Mouse (Mus musculus) neural tube, embryonic 14.5 days (tissue): ENCODE results near the gene Ano4. TPM values are rescaled to one million over a fixed set of nuclear protein-coding genes. Genes with fewer than 3 reads are reported as not detected.
A peak's percentile ranks its signal among the peaks of the same experiment; 100 is the strongest.

Experiments
- ATAC-seq: fragments of 200-750 bp; cut with Nextera tagmentation; 2 replicates; pipeline ENCODE4 v1.8.0; 2017; ENCODE audit warnings: low read depth, mild to moderate bottlenecking, moderate TSS enrichment, moderate library complexity
- H3K27ac ChIP-seq: fragments of 300-500 bp; sonication (generic); 2 replicates; pipeline ENCODE4 v1.5.1; 2014; ENCODE audit warnings: low read depth, mild to moderate bottlenecking, control low read depth, low read length, moderate library complexity, mixed read lengths
- H3K27me3 ChIP-seq: fragments of 300-500 bp; sonication (generic); 2 replicates; pipeline ENCODE4 v1.6.1; 2014; ENCODE audit warnings: low read length; ENCODE audit not compliant: control insufficient read depth, insufficient read depth
- H3K36me3 ChIP-seq: fragments of 300-500 bp; sonication (generic); 2 replicates; pipeline ENCODE4 v1.6.1; 2014; ENCODE audit warnings: low read length, mixed read lengths; ENCODE audit not compliant: control insufficient read depth, insufficient read depth
- H3K4me1 ChIP-seq: fragments of 300-500 bp; sonication (generic); 2 replicates; pipeline ENCODE4 v1.6.1; 2014; ENCODE audit warnings: low read length; ENCODE audit not compliant: control insufficient read depth, insufficient read depth
- H3K4me2 ChIP-seq: fragments of 300-500 bp; sonication (generic); 2 replicates; pipeline ENCODE4 v1.6.1; 2014; ENCODE audit warnings: mild to moderate bottlenecking, low read depth, low read length, control low read depth
- H3K4me3 ChIP-seq: fragments of 300-500 bp; sonication (generic); 2 replicates; pipeline ENCODE4 v1.5.1; 2014; ENCODE audit warnings: low read depth, low read length, control low read depth, mixed read lengths
- H3K9ac ChIP-seq: fragments of 300-500 bp; sonication (generic); replicated peaks from 2 replicates; pipeline ENCODE4 v1.6.1; 2014; ENCODE audit warnings: low read depth, mild to moderate bottlenecking, control low read depth, low read length, mixed read lengths
- H3K9me3 ChIP-seq: fragments of 300-500 bp; sonication (generic); 2 replicates; pipeline ENCODE4 v1.6.1; 2016; ENCODE audit warnings: low read length; ENCODE audit not compliant: control insufficient read depth
- WGBS: fragments of 180-500 bp; shearing (Covaris S2); extraction: QIAGEN DNeasy Blood & Tissue Kit; methylation state at CpG from one replicate; pipeline ENCODE4 v1.1.7; 2014; 5-methylcytosine and 5-hydroxymethylcytosine counted together
- polyA plus RNA-seq: library from polyadenylated mRNA; unstranded; fragments of >200 nt; fragmentation: Nextera tagmentation; extraction: Ambion mirVana; gene quantifications from 2 replicates; pipeline ENCODE4 v1.2.1, GENCODE M21; 2014

The Ano4 gene
- polyA plus RNA-seq, 1 experiment from 2014 or later, result 15.4 TPM

GRCm38 (mm10) chr10:89307566-89307965 is 37.0 kb downstream of the Ano4 start:
- H3K36me3 ChIP-seq, result no peaks in the 10 kb centered on the region
- no peak overlapping the region for H3K4me3 ChIP-seq
- H3K4me2 ChIP-seq, result no peak overlapping the region
- no peak overlapping the region for H3K27ac ChIP-seq
- H3K27me3 ChIP-seq, result no peaks in the 10 kb centered on the region
- no peak for ATAC-seq
- H3K4me1 ChIP-seq, result no peaks in the 10 kb centered on the region
- H3K9me3 ChIP-seq, result no peaks in the 10 kb centered on the region
- no peak overlapping the region for H3K9ac ChIP-seq

DNA sequence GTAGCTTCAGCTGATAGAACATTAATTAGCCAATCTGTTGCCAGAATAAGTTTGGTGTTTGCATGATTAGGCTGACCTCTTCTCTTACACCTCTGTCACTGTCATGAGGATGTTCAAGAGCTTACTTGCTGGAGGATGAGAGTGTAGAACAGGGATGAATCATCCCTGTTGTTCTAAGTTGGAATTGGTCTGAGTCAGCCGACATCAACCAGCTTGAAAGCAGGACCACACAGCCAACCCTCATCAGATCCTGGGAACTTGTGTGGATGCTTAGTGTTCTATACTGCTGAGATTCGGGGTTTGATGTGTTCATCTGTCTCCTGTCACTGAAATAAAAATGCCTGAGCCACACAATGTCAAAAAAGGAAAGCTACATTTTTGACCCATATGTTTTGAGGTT is 44.2 kb downstream of the Ano4 start:
- no peaks in the 10 kb centered on the region for H3K36me3 ChIP-seq
- no peaks in the 10 kb centered on the region for H3K4me1 ChIP-seq
- ATAC-seq, result no peak
- no peaks in the 10 kb centered on the region for H3K9me3 ChIP-seq
- no peak overlapping the region for H3K4me3 ChIP-seq
- 60% methylated on average over 2 of the region's 2 CpGs for WGBS
- no peaks in the 10 kb centered on the region for H3K27me3 ChIP-seq
- no peak overlapping the region for H3K9ac ChIP-seq
- H3K27ac ChIP-seq, result no peak overlapping the region
- H3K4me2 ChIP-seq, result no peak overlapping the region

DNA sequence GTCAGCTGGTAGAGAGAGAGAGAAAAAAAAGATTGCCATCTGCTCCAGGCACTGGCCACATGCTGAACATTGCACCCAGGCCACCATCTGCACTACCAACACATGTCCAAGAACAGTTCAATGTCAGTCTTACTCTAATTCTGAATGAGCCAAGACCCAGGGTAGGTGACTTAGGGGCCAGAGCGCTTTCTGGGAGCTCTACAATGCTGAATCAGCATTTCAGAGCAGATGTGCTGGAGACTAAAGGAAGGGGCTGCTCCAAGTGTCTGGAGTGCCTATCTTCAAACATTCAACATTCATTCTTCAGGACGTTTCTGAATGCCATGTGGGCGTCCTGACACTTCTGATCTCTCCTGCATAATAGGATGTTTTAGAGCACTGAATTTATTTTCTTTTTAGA is 51.8 kb downstream of the Ano4 start:
- ATAC-seq, result no peak

GRCm38 (mm10) chr10:89290698-89291097 is 53.9 kb downstream of the Ano4 start:
- Histone ChIP-seq H3K9me3 (no peaks in the 10 kb centered on the region), H3K9ac (no peak overlapping the region), H3K4me2 (no peak overlapping the region), H3K4me1 (no peaks in the 10 kb centered on the region), H3K27ac (no peak overlapping the region), H3K36me3 (no peaks in the 10 kb centered on the region), H3K27me3 (no peaks in the 10 kb centered on the region), H3K4me3 (no peak overlapping the region)
- 75% methylated on average over 6 of the region's 6 CpGs for WGBS
- peak; percentile 71; the same call in 1 of the 2 replicates for ATAC-seq

More for the DNA sequence above, 51.8 kb downstream of the Ano4 start:
- Histone ChIP-seq H3K4me3 (no peak overlapping the region), H3K27ac (no peak overlapping the region), H3K4me1 (no peaks in the 10 kb centered on the region), H3K9ac (no peak overlapping the region), H3K36me3 (no peaks in the 10 kb centered on the region), H3K27me3 (no peaks in the 10 kb centered on the region), H3K9me3 (no peaks in the 10 kb centered on the region), H3K4me2 (no peak overlapping the region)
- WGBS, result 78% methylated on average over 3 of the region's 3 CpGs

GRCm38 (mm10) chr10:89289290-89289689 is 55.3 kb downstream of the Ano4 start:
- Histone ChIP-seq H3K4me2 (no peak overlapping the region), H3K27ac (no peak overlapping the region), H3K36me3 (no peaks in the 10 kb centered on the region), H3K4me3 (no peak overlapping the region), H3K9me3 (no peaks in the 10 kb centered on the region), H3K27me3 (no peaks in the 10 kb centered on the region), H3K9ac (no peak overlapping the region), H3K4me1 (no peaks in the 10 kb centered on the region)
- ATAC-seq, result no peak
- WGBS, result 90% methylated on average over 4 of the region's 4 CpGs

GRCm38 (mm10) chr10:89280402-89280801 is 64.2 kb downstream of the Ano4 start:
- 78% methylated on average over 5 of the region's 5 CpGs for WGBS
- H3K9ac ChIP-seq, result no peak overlapping the region
- ATAC-seq, result no peak
- no peaks in the 10 kb centered on the region for H3K9me3 ChIP-seq
- no peak overlapping the region for H3K4me2 ChIP-seq
- H3K4me1 ChIP-seq, result no peaks in the 10 kb centered on the region
- no peaks in the 10 kb centered on the region for H3K36me3 ChIP-seq
- H3K4me3 ChIP-seq, result no peak overlapping the region
- no peaks in the 10 kb centered on the region for H3K27me3 ChIP-seq
- H3K27ac ChIP-seq, result no peak overlapping the region

DNA sequence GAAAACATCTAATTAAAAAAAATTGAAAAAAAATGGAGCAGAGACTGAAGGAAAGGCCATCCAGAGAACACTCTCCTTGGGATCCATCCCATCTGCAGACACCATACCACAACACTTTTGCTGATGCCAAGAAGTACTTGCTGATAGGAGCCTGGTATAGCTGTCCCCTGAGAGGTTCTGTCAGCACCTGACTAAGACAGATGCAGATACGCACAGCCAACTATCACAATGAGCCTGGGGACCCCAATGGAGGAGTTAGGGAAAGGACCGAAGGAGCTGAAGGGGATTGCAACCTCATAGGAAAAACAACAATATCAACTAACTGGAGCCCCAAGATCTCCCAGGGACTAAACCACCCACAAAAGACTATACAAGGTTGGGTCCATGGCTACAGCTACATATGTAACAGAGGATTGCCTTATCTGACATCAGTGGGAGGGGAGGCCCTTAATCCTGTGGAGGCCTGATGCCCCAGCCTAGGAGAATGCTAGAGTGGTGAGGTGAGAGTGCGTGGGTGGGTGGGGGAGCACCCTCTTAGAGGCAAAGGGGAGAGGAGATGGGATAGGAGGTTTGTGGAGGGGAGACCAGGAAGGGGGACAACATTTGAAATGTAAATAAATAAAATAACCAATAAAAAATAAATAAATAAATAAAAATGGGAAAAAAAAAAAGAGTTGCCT is 71.4 kb downstream of the Ano4 start:
- Histone ChIP-seq H3K4me1 (no peaks in the 10 kb centered on the region), H3K4me3 (no peak overlapping the region), H3K9ac (no peak overlapping the region), H3K9me3 (no peaks in the 10 kb centered on the region), H3K27me3 (no peaks in the 10 kb centered on the region), H3K36me3 (no peaks in the 10 kb centered on the region), H3K27ac (no peak overlapping the region), H3K4me2 (no peak overlapping the region)
- no peak for ATAC-seq
- 90% methylated on average over 3 of the region's 3 CpGs for WGBS

DNA sequence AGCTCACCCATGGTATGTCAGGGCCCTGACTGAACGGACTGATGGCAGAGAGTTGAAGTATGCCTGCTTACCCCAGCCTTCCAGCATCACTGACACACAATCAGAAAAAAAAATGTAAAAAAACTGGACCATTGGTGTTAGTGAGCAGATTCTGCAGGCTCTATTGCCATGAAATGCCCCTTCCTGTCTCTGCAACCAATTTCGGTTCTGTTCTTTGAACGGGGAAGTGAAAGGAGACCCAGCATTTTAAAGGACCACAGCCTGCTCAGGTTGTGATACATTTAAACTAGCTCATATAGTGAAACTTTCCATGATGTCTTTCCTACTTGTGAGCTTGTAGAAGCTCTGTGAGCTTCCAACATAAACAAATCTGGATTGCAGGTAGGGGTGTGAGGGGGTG is 77.2 kb downstream of the Ano4 start:
- Histone ChIP-seq H3K4me1 (no peaks in the 10 kb centered on the region), H3K27me3 (no peaks in the 10 kb centered on the region), H3K4me2 (no peak overlapping the region), H3K27ac (no peak overlapping the region), H3K4me3 (no peak overlapping the region), H3K36me3 (no peaks in the 10 kb centered on the region), H3K9me3 (no peaks in the 10 kb centered on the region), H3K9ac (no peak overlapping the region)
- 89% methylated on average over 3 of the region's 3 CpGs for WGBS
- ATAC-seq, result no peak

DNA sequence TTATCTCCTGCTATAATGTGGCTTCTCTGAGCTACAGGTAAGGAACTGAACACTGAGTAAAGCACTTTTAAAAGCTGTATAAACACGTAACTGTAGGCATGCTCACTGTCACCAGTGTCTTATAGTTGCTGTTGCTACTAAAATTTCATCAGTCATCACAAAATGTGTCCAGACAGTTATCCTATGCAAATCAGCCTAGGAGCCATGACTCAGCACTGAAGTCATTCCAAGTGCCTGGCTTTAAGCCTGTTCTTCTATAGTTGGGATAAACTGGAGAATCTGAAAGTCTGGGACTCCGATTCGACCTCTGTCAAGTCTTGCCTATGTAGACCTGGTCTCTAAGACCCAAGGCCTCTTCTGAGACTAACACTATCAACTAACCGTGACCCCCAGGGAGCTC is 81.2 kb downstream of the Ano4 start:
- ATAC-seq, result no peak
- WGBS, result 84% methylated on average over 4 of the region's 4 CpGs

More for the DNA sequence above, 81.2 kb downstream of the Ano4 start:
- no peak overlapping the region for H3K27ac ChIP-seq
- no peaks in the 10 kb centered on the region for H3K4me1 ChIP-seq
- no peaks in the 10 kb centered on the region for H3K27me3 ChIP-seq
- no peak overlapping the region for H3K4me3 ChIP-seq
- H3K4me2 ChIP-seq, result no peak overlapping the region
- H3K9ac ChIP-seq, result no peak overlapping the region
- H3K36me3 ChIP-seq, result no peaks in the 10 kb centered on the region
- no peaks in the 10 kb centered on the region for H3K9me3 ChIP-seq
